Mouse (Mus musculus) kidney, postnatal 0 days (tissue): ENCODE results near the gene Plxna3. TPM values are rescaled to one million over a fixed set of nuclear protein-coding genes. Genes with fewer than 3 reads are reported as not detected.
"Not testable (repeated sequence)": the region's sequence is repeated elsewhere in the genome, so short reads cannot be mapped to it uniquely, and the experiment has no call there.

Experiments used
- ATAC-seq: fragments of 200-750 bp; cut with Nextera tagmentation; replicated peaks from 2 replicates; pipeline ENCODE4 v1.8.0; 2017; ENCODE audit warnings: low read depth, moderate number of reproducible peaks, moderate TSS enrichment, moderate library complexity; ENCODE audit not compliant: low FRiP score
- DNase-seq: peaks from one replicate; pipeline ENCODE4 v3.0.0-alpha.2; 2016; ENCODE audit warnings: low spot score
- H3K27ac ChIP-seq: fragments of 300-500 bp; sonication (generic); 2 replicates; pipeline ENCODE4 v1.5.1; 2014; ENCODE audit warnings: mild to moderate bottlenecking
- H3K27me3 ChIP-seq: fragments of 300-500 bp; sonication (generic); 2 replicates; pipeline ENCODE4 v1.6.1; 2014; ENCODE audit warnings: low read length, mixed read lengths; ENCODE audit not compliant: insufficient read depth
- H3K36me3 ChIP-seq: fragments of 300-500 bp; sonication (generic); 2 replicates; pipeline ENCODE4 v1.6.1; 2014; ENCODE audit warnings: low read length, mixed read lengths; ENCODE audit not compliant: insufficient read depth
- H3K4me1 ChIP-seq: fragments of 300-500 bp; sonication (generic); replicated peaks from 2 replicates; pipeline ENCODE4 v1.6.1; 2014; ENCODE audit warnings: antibody characterized with exemption, low read length, mixed read lengths; ENCODE audit not compliant: insufficient read depth
- H3K4me2 ChIP-seq: fragments of 300-500 bp; sonication (generic); 2 replicates; pipeline ENCODE4 v1.6.1; 2014; ENCODE audit warnings: mild to moderate bottlenecking, low read length, moderate library complexity, mixed read lengths
- H3K4me3 ChIP-seq: fragments of 300-500 bp; sonication (generic); replicated peaks from 2 replicates; pipeline ENCODE4 v1.5.1; 2014; ENCODE audit warnings: low read depth, low read length
- H3K9ac ChIP-seq: fragments of 300-500 bp; sonication (generic); 2 replicates; pipeline ENCODE4 v1.6.1; 2014; ENCODE audit warnings: low read depth, low read length
- H3K9me3 ChIP-seq: fragments of 300-500 bp; sonication (generic); replicated peaks from 2 replicates; pipeline ENCODE4 v1.6.1; 2016; ENCODE audit warnings: low read length, inconsistent platforms, mixed read lengths
- CTCF ChIP-seq: IDR thresholded peaks from 2 replicates; pipeline ENCODE4 v1.5.1; 2016; ENCODE audit warnings: antibody characterized with exemption, low read depth, mild to moderate bottlenecking, moderate library complexity
- WGBS: fragments of 180-500 bp; shearing (Covaris S2); extraction: QIAGEN DNeasy Blood & Tissue Kit; methylation state at CpG from one replicate; pipeline ENCODE4 v1.1.7; 2014; 5-methylcytosine and 5-hydroxymethylcytosine counted together
- polyA plus RNA-seq: library from polyadenylated mRNA; unstranded; fragments of >200 nt; fragmentation: Nextera tagmentation; extraction: Ambion mirVana; gene quantifications from 2 replicates; pipeline ENCODE4 v1.2.1, GENCODE M21; 2015

Gene Plxna3
- polyA plus RNA-seq, 1 experiment from 2014 or later = 4.0 TPM

- no peak for TF ChIP-seq CTCF
- H3K4me2 ChIP-seq = peak overlapping the region; percentile 61
- peak overlapping the region; percentile 38 for H3K4me3 ChIP-seq
- no peaks in the 10 kb centered on the region for H3K27me3 ChIP-seq
- 37% methylated on average over 10 of the region's 10 CpGs for WGBS
- H3K27ac ChIP-seq = no peak overlapping the region
- ATAC-seq = peak; percentile 43
- no peak for DNase-seq
- H3K9ac ChIP-seq = peak overlapping the region; percentile 70
- no peaks in the 10 kb centered on the region for H3K36me3 ChIP-seq
- H3K4me1 ChIP-seq = no peaks in the 10 kb centered on the region
- no peaks in the 10 kb centered on the region for H3K9me3 ChIP-seq
These were observed 377 bp downstream of the Plxna3 start for GRCm38 (mm10) chrX:74329215-74329671.

DNA sequence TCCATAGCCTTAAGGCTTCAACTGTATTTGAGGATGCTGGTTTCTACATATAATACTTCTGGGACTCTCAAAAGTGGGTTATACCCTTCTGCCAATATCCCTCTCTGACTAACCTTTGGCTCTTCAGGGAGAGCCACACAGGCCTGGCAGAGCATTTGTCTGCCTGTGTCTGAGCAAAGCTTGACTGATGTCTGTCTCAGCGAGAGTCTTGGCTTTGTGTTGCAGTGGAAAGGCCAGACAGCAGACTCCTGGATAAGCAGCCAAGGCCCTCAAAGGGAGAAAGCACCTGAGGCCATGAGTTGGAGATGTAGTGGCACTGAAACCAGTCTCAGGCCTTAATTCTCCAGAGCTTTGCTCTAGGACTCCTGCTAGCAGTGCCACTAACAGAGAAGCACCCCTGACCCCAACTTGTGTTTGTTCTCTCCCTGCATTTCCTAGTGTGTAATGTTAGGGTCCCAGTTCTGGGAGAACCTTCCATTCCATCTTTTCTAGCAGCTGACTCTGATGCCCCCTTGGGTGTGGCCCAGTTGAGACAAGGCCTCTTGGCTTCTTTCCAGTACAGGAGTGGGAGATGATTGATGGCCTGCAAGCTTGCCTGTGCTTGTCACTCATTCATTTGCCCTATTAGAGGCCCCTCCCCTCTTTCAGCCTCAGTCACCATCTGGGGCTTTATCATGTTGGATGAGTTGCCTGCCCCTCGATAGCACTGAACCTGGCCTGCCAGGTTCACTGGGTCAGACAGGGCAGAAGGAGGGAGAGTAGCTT, 1.5 kb downstream of the Plxna3 start:
- ATAC-seq (no peak), DNase-seq (no peak)
- no peak overlapping the region; the same call in 1 of the 2 replicates for H3K4me3 ChIP-seq
- H3K27me3 ChIP-seq = no peaks in the 10 kb centered on the region
- WGBS = 50% methylated on average over 2 of the region's 2 CpGs
- H3K4me2 ChIP-seq = peak overlapping the region; percentile 61
- no peak for TF ChIP-seq CTCF
- no peaks in the 10 kb centered on the region for H3K9me3 ChIP-seq
- no peak overlapping the region for H3K9ac ChIP-seq
- no peak overlapping the region for H3K27ac ChIP-seq
- no peaks in the 10 kb centered on the region for H3K4me1 ChIP-seq
- 0 out of 2 replicates have a peak, but pooled peaks cover 4% of the 10 kb centered on the region for H3K36me3 ChIP-seq

- no peak for TF ChIP-seq CTCF
- Histone ChIP-seq H3K9me3 (no peaks in the 10 kb centered on the region), H3K27me3 (no peaks in the 10 kb centered on the region), H3K9ac (peak overlapping the region; percentile 53), H3K36me3 (no peaks in the 10 kb centered on the region), H3K27ac (peak overlapping the region; percentile 36; the same call in 1 of the 2 replicates), H3K4me3 (peak overlapping the region; percentile 47), H3K4me2 (peak overlapping the region; percentile 58), H3K4me1 (no peaks in the 10 kb centered on the region)
- no peak for DNase-seq
- 32% methylated on average over 13 of the region's 13 CpGs for WGBS
- ATAC-seq = no peak
These were observed 24.0 kb downstream of the Plxna3 start for GRCm38 (mm10) chrX:74352645-74353466.

- peak within 1 kb of the TSS; percentile 58 for H3K4me2 ChIP-seq
- H3K4me1 ChIP-seq = no peaks in the 10 kb centered on the region
- peak within 1 kb of the TSS; percentile 36; the same call in 1 of the 2 replicates for H3K27ac ChIP-seq
- ATAC-seq (peak; percentile 72), DNase-seq (peak; percentile 87)
- H3K36me3 ChIP-seq = no peaks in the 10 kb centered on the region
- H3K9ac ChIP-seq = peak within 1 kb of the TSS; percentile 53
- TF ChIP-seq CTCF = no peak
- H3K27me3 ChIP-seq = no peaks in the 10 kb centered on the region
- H3K4me3 ChIP-seq = peak within 1 kb of the TSS; percentile 47
- 19% methylated on average over 11 of the region's 22 CpGs for WGBS
- H3K9me3 ChIP-seq = no peaks in the 10 kb centered on the region
These were observed 24.6 kb downstream of the Plxna3 start, which contains the start of gene Lage3 for GRCm38 (mm10) chrX:74353467-74353770. TSS of gene Lage3 (minus strand) at chrX:74353618.

DNA sequence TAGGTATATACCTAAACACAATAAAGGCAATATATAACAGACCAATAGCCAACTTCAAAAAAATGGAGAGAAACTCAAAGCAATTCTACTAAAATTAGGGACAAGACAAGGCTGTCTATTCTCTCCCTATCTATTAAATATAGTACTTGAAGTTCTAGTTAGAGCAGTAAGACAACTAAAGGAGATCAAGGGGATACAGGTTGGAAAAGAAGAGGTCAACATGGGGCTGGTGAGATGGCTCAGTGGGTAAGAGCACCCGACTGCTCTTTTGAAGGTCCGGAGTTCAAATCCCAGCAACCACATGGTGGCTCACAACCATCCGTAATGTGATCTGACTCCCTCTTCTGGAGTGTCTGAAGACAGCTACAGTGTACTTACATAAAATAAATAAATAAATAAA, 28.2 kb downstream of the Plxna3 start:
- not testable (repeated sequence) for H3K27me3 ChIP-seq, H3K9me3 ChIP-seq, ATAC-seq, H3K27ac ChIP-seq, H3K4me1 ChIP-seq, H3K4me2 ChIP-seq, DNase-seq, H3K9ac ChIP-seq, H3K4me3 ChIP-seq, H3K36me3 ChIP-seq
- 100% methylated on average over 3 of the region's 3 CpGs for WGBS

DNA sequence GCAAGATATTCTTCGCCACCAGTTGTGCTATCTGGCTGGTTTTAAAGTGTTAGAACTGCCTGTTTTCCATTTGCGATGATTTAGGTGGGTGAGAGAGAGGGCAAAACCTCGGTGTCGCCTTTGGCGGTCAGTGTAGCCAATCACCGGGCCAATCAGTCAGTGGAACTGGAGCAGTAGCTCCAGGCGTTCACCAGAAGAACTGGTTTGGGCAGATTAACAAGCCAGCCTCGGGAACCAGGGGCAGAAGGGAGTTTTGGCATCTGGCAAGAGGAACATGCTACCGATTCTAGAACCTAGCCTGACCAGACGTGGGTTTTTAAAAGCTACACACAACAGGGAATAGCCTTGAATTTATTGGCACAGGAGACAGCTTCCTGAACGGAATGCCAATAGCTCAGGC, 30.3 kb downstream of the Plxna3 start:
- H3K36me3 ChIP-seq = no peaks in the 10 kb centered on the region
- ATAC-seq (no peak), DNase-seq (peak; percentile 1)
- H3K27ac ChIP-seq = no peak overlapping the region
- TF ChIP-seq CTCF = no peak
- H3K27me3 ChIP-seq = no peaks in the 10 kb centered on the region
- H3K9me3 ChIP-seq = no peaks in the 10 kb centered on the region
- no peak overlapping the region for H3K9ac ChIP-seq
- H3K4me2 ChIP-seq = no peak overlapping the region
- WGBS = 48% methylated on average over 11 of the region's 11 CpGs
- H3K4me3 ChIP-seq = no peak overlapping the region
- no peaks in the 10 kb centered on the region for H3K4me1 ChIP-seq
